Mouse (Mus musculus): ENCODE data around the gene Fbxl17.

Fbxl17 gene

GRCm38 (mm10) chr17:63402741-63403681, 96.8 kb downstream of the Fbxl17 start:
- peak; percentile 20 for DNase-seq

- DNase-seq = no peak
Observed at GRCm38 (mm10) chr17:63402170-63402569, 97.6 kb downstream of the Fbxl17 start.

GRCm38 (mm10) chr17:63400640-63401039, 99.2 kb downstream of the Fbxl17 start:
- no peak for DNase-seq

GRCm38 (mm10) chr17:63399816-63400215, 100.0 kb downstream of the Fbxl17 start:
- no peak for DNase-seq

GRCm38 (mm10) chr17:63391506-63391905, 108.3 kb downstream of the Fbxl17 start:
- DNase-seq = no peak

- no peak for DNase-seq
Observed at GRCm38 (mm10) chr17:63390951-63391350, 108.9 kb downstream of the Fbxl17 start.

- DNase-seq = no peak
Observed at GRCm38 (mm10) chr17:63370977-63371376, 128.8 kb downstream of the Fbxl17 start.

- DNase-seq = no peak
Observed at GRCm38 (mm10) chr17:63369631-63370310, 130.0 kb downstream of the Fbxl17 start.

GRCm38 (mm10) chr17:63367476-63367875, 132.3 kb downstream of the Fbxl17 start:
- DNase-seq = no peak

GRCm38 (mm10) chr17:63366045-63366444, 133.8 kb downstream of the Fbxl17 start:
- DNase-seq = no peak

- DNase-seq = no peak
Observed at GRCm38 (mm10) chr17:63364605-63365004, 135.2 kb downstream of the Fbxl17 start.

GRCm38 (mm10) chr17:63362196-63362595, 137.6 kb downstream of the Fbxl17 start:
- no peak for DNase-seq

GRCm38 (mm10) chr17:63361679-63362078, 138.1 kb downstream of the Fbxl17 start:
- DNase-seq = no peak

GRCm38 (mm10) chr17:63358837-63359236, 141.0 kb downstream of the Fbxl17 start:
- no peak for DNase-seq

GRCm38 (mm10) chr17:63356202-63356601, 143.6 kb downstream of the Fbxl17 start:
- no peak for DNase-seq

- no peak for DNase-seq
Observed at GRCm38 (mm10) chr17:63352634-63353195, 147.1 kb downstream of the Fbxl17 start.

GRCm38 (mm10) chr17:63351682-63352081, 148.1 kb downstream of the Fbxl17 start:
- DNase-seq = no peak

- no peak for DNase-seq
Observed at GRCm38 (mm10) chr17:63350876-63351509, 148.8 kb downstream of the Fbxl17 start.

- no peak for DNase-seq
Observed at GRCm38 (mm10) chr17:63344101-63344500, 155.7 kb downstream of the Fbxl17 start.

- DNase-seq = no peak
Observed at GRCm38 (mm10) chr17:63343076-63343475, 156.7 kb downstream of the Fbxl17 start.

GRCm38 (mm10) chr17:63342440-63342839, 157.4 kb downstream of the Fbxl17 start:
- no peak for DNase-seq

- DNase-seq = no peak
Observed at GRCm38 (mm10) chr17:63341203-63341602, 158.6 kb downstream of the Fbxl17 start.

- DNase-seq = no peak
Observed at GRCm38 (mm10) chr17:63328888-63329287, 170.9 kb downstream of the Fbxl17 start.
